Mouse (Mus musculus) MEL (cell line): ENCODE measurements around the gene Strn. TPM values are rescaled to one million over a fixed set of nuclear protein-coding genes. Genes with fewer than 3 reads are reported as not detected.

Experiments used
- DNase-seq: peaks from one replicate; pipeline ENCODE4 v3.0.0; 2011; ENCODE audit warnings: low read depth, low spot score
- H3K27ac ChIP-seq: 2 replicates; pipeline ENCODE4 v1.5.1; 2012; ENCODE audit warnings: low read depth, mild to moderate bottlenecking, control low read depth, low read length, moderate library complexity; ENCODE audit not compliant: control insufficient read depth
- H3K27me3 ChIP-seq, 2 experiments: fragments of 150-350 bp in 1 of 2; sonication (generic) in 1 of 2; 2 replicates each; pipeline ENCODE4 v1.6.1; 2012; ENCODE audit warnings: low read length in 2 of 2, mild to moderate bottlenecking in 2 of 2, improper control_type of control experiment in 1 of 2, moderate library complexity in 1 of 2; ENCODE audit not compliant: insufficient read depth in 2 of 2, control insufficient read depth in 1 of 2
- H3K36me3 ChIP-seq, 2 experiments: 2 replicates each; pipeline ENCODE4 v1.6.1; 2012 to 2014; ENCODE audit warnings: low read length in 2 of 2, improper control_type of control experiment in 1 of 2, inconsistent platforms in 1 of 2, mild to moderate bottlenecking in 1 of 2; ENCODE audit not compliant: insufficient read depth in 2 of 2, control insufficient read depth in 1 of 2
- H3K4me1 ChIP-seq, 2 experiments: fragments of 150-350 bp in 1 of 2; sonication (generic) in 1 of 2; 2 replicates each; pipeline ENCODE4 v1.6.1; 2012; ENCODE audit warnings: low read length in 2 of 2, improper control_type of control experiment in 1 of 2, mild to moderate bottlenecking in 1 of 2; ENCODE audit not compliant: insufficient read depth in 2 of 2, control insufficient read depth in 1 of 2
- H3K4me3 ChIP-seq, 2 experiments: fragments of 150-350 bp in 1 of 2; sonication (generic) in 1 of 2; 2 replicates each; pipeline ENCODE4 v1.5.1; 2012; ENCODE audit warnings: low read depth in 2 of 2, low read length in 2 of 2, mild to moderate bottlenecking in 2 of 2, moderate library complexity in 2 of 2, control low read depth in 1 of 2, improper control_type of control experiment in 1 of 2; ENCODE audit not compliant: control insufficient read depth in 1 of 2, insufficient read depth in 1 of 2
- H3K79me2 ChIP-seq: 2 replicates; pipeline ENCODE4 v1.6.1; 2012; ENCODE audit warnings: mild to moderate bottlenecking, low read length, moderate library complexity; ENCODE audit not compliant: control insufficient read depth, poor library complexity, insufficient read depth
- H3K9ac ChIP-seq: 2 replicates; pipeline ENCODE4 v1.6.1; 2012; ENCODE audit warnings: low read depth, mild to moderate bottlenecking, control low read depth, low read length, moderate library complexity; ENCODE audit not compliant: control insufficient read depth, poor library complexity, severe bottlenecking
- H3K9me3 ChIP-seq: fragments of 150-350 bp; sonication (generic); replicated peaks from 2 replicates; pipeline ENCODE4 v1.6.1; 2012; ENCODE audit warnings: mild to moderate bottlenecking, low read length, improper control_type of control experiment, moderate library complexity; ENCODE audit not compliant: insufficient read depth
- CHD1 ChIP-seq: IDR thresholded peaks from 2 replicates; pipeline ENCODE4 v1.6.1; 2012; ENCODE audit warnings: low read depth, mild to moderate bottlenecking, inconsistent platforms, low read length, improper control_type of control experiment
- CHD2 ChIP-seq: IDR thresholded peaks from 2 replicates; pipeline ENCODE4 v1.6.1; 2011; ENCODE audit warnings: low read length, improper control_type of control experiment
- CTCF ChIP-seq, 3 experiments: IDR thresholded peaks in 2 of 3; conservative IDR thresholded peaks in 1 of 3; 2 replicates each; pipeline ENCODE4 v1.5.1; 2011 to 2012; ENCODE audit warnings: low read length in 3 of 3, low read depth in 2 of 3, mild to moderate bottlenecking in 2 of 3, improper control_type of control experiment in 1 of 3, inconsistent platforms in 1 of 3, mixed read lengths in 1 of 3, moderate library complexity in 1 of 3; ENCODE audit not compliant: control insufficient read depth in 1 of 3, insufficient read depth in 1 of 3, poor library complexity in 1 of 3, severe bottlenecking in 1 of 3
- ETS1 ChIP-seq: IDR thresholded peaks from 2 replicates; pipeline ENCODE4 v1.6.1; 2012; ENCODE audit warnings: low read depth, mild to moderate bottlenecking, inconsistent platforms, low read length, improper control_type of control experiment, moderate library complexity
- GATA1 ChIP-seq: IDR thresholded peaks from 2 replicates; pipeline ENCODE4 v1.6.1; 2011; ENCODE audit warnings: low read depth, low read length, improper control_type of control experiment
- JUND ChIP-seq: IDR thresholded peaks from 2 replicates; pipeline ENCODE4 v1.6.1; 2011; ENCODE audit warnings: low read depth, mild to moderate bottlenecking, improper control_type of control experiment, low read length
- MAFK ChIP-seq: IDR thresholded peaks from 2 replicates; pipeline ENCODE4 v1.6.1; 2011; ENCODE audit warnings: low read depth, mild to moderate bottlenecking, low read length, improper control_type of control experiment, borderline replicate concordance
- MAX ChIP-seq: IDR thresholded peaks from 2 replicates; pipeline ENCODE4 v1.6.1; 2011; ENCODE audit warnings: low read length, improper control_type of control experiment
- MAZ ChIP-seq: IDR thresholded peaks from 2 replicates; pipeline ENCODE4 v1.6.1; 2012; ENCODE audit warnings: low read depth, mild to moderate bottlenecking, inconsistent platforms, low read length, improper control_type of control experiment
- MYB ChIP-seq: IDR thresholded peaks from 2 replicates; pipeline ENCODE4 v1.6.1; 2011; ENCODE audit warnings: mild to moderate bottlenecking, low read depth, low read length, improper control_type of control experiment
- MYC ChIP-seq: IDR thresholded peaks from 2 replicates; pipeline ENCODE4 v1.6.1; 2011; ENCODE audit warnings: low read depth, mild to moderate bottlenecking, low read length, improper control_type of control experiment, moderate library complexity
- NELFE ChIP-seq: IDR thresholded peaks from 2 replicates; pipeline ENCODE4 v1.6.1; 2011; ENCODE audit warnings: low read depth, low read length, improper control_type of control experiment
- POLR2AphosphoS2 ChIP-seq: IDR thresholded peaks from 2 replicates; pipeline ENCODE4 v1.6.1; 2011; ENCODE audit warnings: low read length, improper control_type of control experiment
- POLR2AphosphoS5 ChIP-seq: IDR thresholded peaks from 2 replicates; pipeline ENCODE4 v1.6.1; 2012; ENCODE audit warnings: low read depth, borderline replicate concordance, mild to moderate bottlenecking, inconsistent platforms, low read length, moderate library complexity, mixed read lengths
- RAD21 ChIP-seq: IDR thresholded peaks from 2 replicates; pipeline ENCODE4 v1.6.1; 2011; ENCODE audit warnings: mild to moderate bottlenecking, low read depth, low read length, improper control_type of control experiment
- RCOR1 ChIP-seq: IDR thresholded peaks from 2 replicates; pipeline ENCODE4 v1.6.1; 2012; ENCODE audit warnings: low read depth, mild to moderate bottlenecking, inconsistent platforms, low read length, improper control_type of control experiment
- SIN3A ChIP-seq: IDR thresholded peaks from 2 replicates; pipeline ENCODE4 v1.6.1; 2012; ENCODE audit warnings: low read length, improper control_type of control experiment, inconsistent platforms
- SMC3 ChIP-seq: IDR thresholded peaks from 2 replicates; pipeline ENCODE4 v1.6.1; 2011; ENCODE audit warnings: low read depth, low read length, improper control_type of control experiment
- TBP ChIP-seq: IDR thresholded peaks from 2 replicates; pipeline ENCODE4 v1.8.0; 2011; ENCODE audit warnings: low read depth, low read length, improper control_type of control experiment
- UBTF ChIP-seq: IDR thresholded peaks from 2 replicates; pipeline ENCODE4 v1.6.1; 2012; ENCODE audit warnings: low read depth, mild to moderate bottlenecking, inconsistent platforms, low read length, improper control_type of control experiment, moderate library complexity, borderline replicate concordance; ENCODE audit not compliant: insufficient read depth
- USF2 ChIP-seq, 2 experiments: IDR thresholded peaks; 2 replicates each; pipeline ENCODE4 v1.6.1; 2011 to 2012; ENCODE audit warnings: improper control_type of control experiment in 2 of 2, low read length in 2 of 2, borderline replicate concordance in 1 of 2, inconsistent platforms in 1 of 2, low read depth in 1 of 2, mild to moderate bottlenecking in 1 of 2; ENCODE audit not compliant: insufficient read depth in 1 of 2
- ZC3H11A ChIP-seq: IDR thresholded peaks from 2 replicates; pipeline ENCODE4 v1.6.1; 2012; ENCODE audit warnings: low read depth, mild to moderate bottlenecking, inconsistent platforms, low read length, improper control_type of control experiment
- ZKSCAN1 ChIP-seq: IDR thresholded peaks from 2 replicates; pipeline ENCODE4 v1.6.1; 2012; ENCODE audit warnings: low read depth, mild to moderate bottlenecking, inconsistent platforms, low read length, improper control_type of control experiment, moderate library complexity
- ZMIZ1 ChIP-seq: IDR thresholded peaks from 2 replicates; pipeline ENCODE4 v1.6.1; 2012; ENCODE audit warnings: low read depth, mild to moderate bottlenecking, inconsistent platforms, low read length, improper control_type of control experiment, moderate library complexity
- polyA plus RNA-seq, 2 experiments: library from polyadenylated mRNA; stranded (reverse) in 1 of 2; unstranded in 1 of 2; fragments of >175 nt in 1 of 2; fragments of >200 nt in 1 of 2; gene quantifications; 2 replicates each; pipeline versions ENCODE4 v1.2.1 to v1.2.4; 2012; ENCODE audit warnings: low replicate concordance in 2 of 2, low read depth in 1 of 2; ENCODE audit not compliant: insufficient read length in 2 of 2, insufficient read depth in 1 of 2, missing spikeins in 1 of 2
- total RNA-seq: library from RNA; depleted of rRNA; stranded (reverse); fragments of 300-350 nt; gene quantifications from 2 replicates; pipeline ENCODE4 v1.2.3, GENCODE M21; 2012

Strn gene
- total and polyA plus RNA-seq, 3 experiments: 10.2 to 13.9 TPM; not detected in 1

DNA sequence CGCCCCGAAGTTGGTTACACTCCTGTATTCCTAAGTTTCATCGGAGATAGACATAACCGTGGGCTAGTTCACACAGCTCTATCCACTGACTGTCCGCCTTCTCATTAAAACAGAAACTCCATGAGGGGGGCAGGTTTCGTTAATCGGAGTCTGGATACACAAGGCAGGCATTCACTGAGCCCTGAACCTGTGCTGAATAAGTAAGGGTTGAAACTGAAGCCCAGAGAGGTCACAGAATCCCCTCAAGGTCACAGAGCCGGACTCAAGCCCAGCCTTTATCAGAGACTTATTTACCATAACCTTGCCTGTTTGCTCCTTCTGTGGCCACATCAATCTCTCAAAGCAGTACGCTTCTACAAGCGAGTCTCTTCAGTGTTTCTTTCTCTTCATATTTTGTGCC is 2.2 kb downstream of the Strn start (continued):
- TF ChIP-seq MYC (no peak), CHD1 (no peak)

DNA sequence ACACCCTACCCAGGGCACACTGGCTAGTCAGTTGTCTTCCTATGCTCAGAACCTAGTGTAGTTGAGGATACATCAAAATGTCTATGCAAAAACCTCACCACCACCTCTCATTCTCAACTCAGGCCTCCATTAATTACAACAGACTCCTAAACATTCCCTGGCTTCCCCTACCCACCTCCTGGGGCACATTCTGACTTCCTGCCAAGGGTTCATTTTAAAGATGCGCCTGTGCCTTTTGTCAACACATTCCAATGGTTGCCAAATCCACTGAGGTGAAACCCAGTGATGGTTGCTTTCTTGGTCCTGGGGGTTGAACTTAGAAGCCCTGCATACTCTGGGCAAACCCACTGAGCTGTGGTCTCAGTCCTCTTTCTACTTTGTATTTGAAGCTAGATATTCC is 4.9 kb downstream of the Strn start:
- H3K27ac ChIP-seq: no peak overlapping the region
- no peak for TF ChIP-seq ZKSCAN1
- TF ChIP-seq ZMIZ1: no peak
- no peak for TF ChIP-seq RCOR1
- TF ChIP-seq SIN3A: no peak
- no peak for TF ChIP-seq MYB
- no peak for TF ChIP-seq POLR2AphosphoS5
- no peak for TF ChIP-seq MYC
- no peak for TF ChIP-seq MAZ
- TF ChIP-seq TBP: no peak
- no peak for TF ChIP-seq MAFK
- TF ChIP-seq CTCF (IDR thresholded peaks at IDR 0.05 in 2 of 3, conservative IDR thresholded peaks at IDR 0.05 in 1 of 3; ENCODE audit: control insufficient read depth in 1 of 3, insufficient read depth in 1 of 3, low read depth in 2 of 3, low read length in 3 of 3, poor library complexity in 1 of 3, severe bottlenecking in 1 of 3): no peak
- no peaks in the 10 kb centered on the region for H3K27me3 ChIP-seq
- no peak overlapping the region for H3K4me3 ChIP-seq
- peaks cover 28% of the 10 kb centered on the region for H3K79me2 ChIP-seq
- no peak overlapping the region for H3K9ac ChIP-seq
- H3K4me1 ChIP-seq: peaks cover 0 to 8% of the 10 kb centered on the region in 2 experiments; a peak in 3 of 4 replicates
- DNase-seq: no peak
- no peaks in the 10 kb centered on the region for H3K9me3 ChIP-seq
- peaks cover 0 to 17% of the 10 kb centered on the region in 2 experiments; a peak in 2 of 4 replicates for H3K36me3 ChIP-seq

DNA sequence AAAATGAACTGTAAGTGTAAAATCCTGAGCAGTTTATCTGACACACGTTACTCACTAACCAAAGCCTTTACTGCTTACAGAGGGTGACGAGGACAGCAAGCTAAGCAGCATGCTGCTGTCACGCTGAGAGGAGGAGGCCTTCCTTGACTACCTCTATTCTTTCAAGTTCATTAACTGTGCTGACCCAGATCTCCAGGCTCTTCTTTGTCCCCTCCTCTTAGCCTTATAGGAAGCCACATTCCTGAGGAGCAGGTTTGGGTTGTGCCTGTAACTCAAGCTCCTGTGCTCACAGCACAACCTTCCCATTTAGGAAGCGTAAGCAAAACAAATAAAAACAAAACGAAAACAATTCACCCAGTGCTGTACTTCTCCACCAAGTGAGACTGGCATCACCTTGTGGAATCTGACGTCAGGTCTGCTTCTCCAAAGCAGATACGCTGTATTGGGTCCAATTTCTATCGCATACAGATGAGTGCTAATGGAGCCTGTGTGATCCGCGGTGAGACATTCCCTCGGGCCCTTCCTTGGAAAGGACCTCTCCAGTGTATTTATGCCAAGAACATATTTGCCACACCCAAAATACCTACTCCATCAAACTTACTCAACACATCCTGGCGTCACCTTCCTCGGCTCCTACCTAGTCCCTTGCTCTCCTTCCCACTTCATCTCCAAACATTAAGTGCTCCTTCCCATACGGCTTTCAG is 10.1 kb downstream of the Strn start:
- no peak overlapping the region for H3K4me3 ChIP-seq
- peaks cover 4 to 7% of the 10 kb centered on the region in 2 experiments for H3K4me1 ChIP-seq
- H3K27me3 ChIP-seq: no peaks in the 10 kb centered on the region
- TF ChIP-seq CHD2: no peak
- no peak for TF ChIP-seq CHD1
- TF ChIP-seq UBTF: no peak
- TF ChIP-seq JUND: no peak
- no peak for TF ChIP-seq MAX
- no peak for TF ChIP-seq RAD21
- TF ChIP-seq MAZ: no peak
- no peak for TF ChIP-seq ZC3H11A
- no peak for TF ChIP-seq SIN3A
- TF ChIP-seq ETS1: no peak
- no peak for TF ChIP-seq GATA1
- TF ChIP-seq USF2 (IDR thresholded peaks at IDR 0.05; ENCODE audit: borderline replicate concordance in 1 of 2, insufficient read depth in 1 of 2, low read depth in 1 of 2, low read length in 2 of 2): no peak
- no peak for TF ChIP-seq MYB
- TF ChIP-seq POLR2AphosphoS2: no peak
- TF ChIP-seq SMC3: no peak
- no peak for TF ChIP-seq NELFE
- no peaks in the 10 kb centered on the region for H3K9me3 ChIP-seq
- DNase-seq: no peak
- H3K27ac ChIP-seq: no peak overlapping the region
- H3K36me3 ChIP-seq: peaks cover 0 to 10% of the 10 kb centered on the region in 2 experiments; a peak in 3 of 4 replicates
- no peak overlapping the region for H3K9ac ChIP-seq
- peaks cover 13% of the 10 kb centered on the region; the same call in 1 of the 2 replicates for H3K79me2 ChIP-seq
